Mouse (Mus musculus): ENCODE measurements around the gene 4932414N04Rik. TPM values are rescaled to one million over a fixed set of nuclear protein-coding genes. Genes with fewer than 3 reads are reported as not detected.

4932414N04Rik gene
- 1.5 TPM for polyA plus RNA-seq (2014; fragmentation: Illumina TruSeq; extraction: RNeasy Lipid Tissue Mini Kit (QIAGEN cat#74804); ENCODE audit: low read depth, low replicate concordance)

GRCm38 (mm10) chr2:68656186-68656585 is at the start of gene 4932414N04Rik:
Gene 4932414N04Rik (plus strand): TSS chr2:68656486.

Other genes starting within 250 kb of the 4932414N04Rik start
- gene Stk39, start 184.2 kb upstream of the 4932414N04Rik start, polyA plus RNA-seq (2014; fragmentation: Illumina TruSeq; extraction: RNeasy Lipid Tissue Mini Kit (QIAGEN cat#74804); ENCODE audit: low read depth, low replicate concordance): 47.7 TPM
- gene 4933409G03Rik, start 74.1 kb upstream of the 4932414N04Rik start, polyA plus RNA-seq (2014; fragmentation: Illumina TruSeq; extraction: RNeasy Lipid Tissue Mini Kit (QIAGEN cat#74804); ENCODE audit: low read depth, low replicate concordance): 3.3 TPM
- gene Cers6, start 205.0 kb downstream of the 4932414N04Rik start, polyA plus RNA-seq (2014; fragmentation: Illumina TruSeq; extraction: RNeasy Lipid Tissue Mini Kit (QIAGEN cat#74804); ENCODE audit: low read depth, low replicate concordance): 25.9 TPM